Mouse (Mus musculus): Measurements from ENCODE around the gene Ric1.
A peak's percentile ranks its signal among the peaks of the same experiment; 100 is the strongest.

The Ric1 gene

DNA sequence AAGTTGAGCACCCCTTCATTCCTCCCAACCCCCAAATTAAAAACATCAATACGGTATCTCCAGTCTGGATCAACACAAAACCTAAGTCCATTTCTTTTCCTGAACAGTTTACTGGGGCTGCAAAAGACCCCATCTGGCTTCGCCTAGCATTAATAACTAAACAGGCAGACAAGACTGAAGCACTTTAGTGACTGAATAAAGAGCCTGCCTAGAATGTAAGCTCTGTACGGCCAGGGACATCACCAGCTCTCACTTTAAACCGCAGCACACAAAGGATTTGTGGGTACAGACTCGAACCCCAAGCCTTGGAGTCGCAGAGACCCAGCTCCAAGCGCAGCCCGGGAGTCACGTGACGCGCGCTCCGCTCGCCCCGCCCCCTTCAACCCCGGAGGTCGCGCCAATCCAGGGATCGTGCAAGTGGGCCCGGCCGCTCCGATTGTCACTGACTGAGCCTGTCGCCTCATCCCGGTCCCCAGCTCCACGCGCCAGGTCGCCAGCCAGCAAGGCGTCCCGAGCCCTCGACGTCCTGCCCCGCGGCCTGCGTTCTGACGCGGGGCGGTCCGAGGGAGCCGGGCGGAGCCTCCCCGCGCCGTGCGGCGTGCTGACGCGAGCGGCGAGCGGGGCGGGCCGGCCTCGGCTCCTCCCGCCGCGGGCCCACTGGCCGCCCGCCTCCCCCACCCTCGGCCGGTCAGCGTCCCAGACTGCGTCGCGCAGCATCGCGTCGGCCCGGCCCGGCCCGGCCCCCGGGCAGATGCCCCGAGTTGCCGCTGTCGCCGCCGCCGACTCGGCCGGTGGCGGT is at the start of gene Ric1:
Gene Ric1 (plus strand): TSS at position 646 of the 799 bp plus-strand sequence.
- peak; percentile 94 to 96 for DNase-seq

- DNase-seq: no peak
These were observed 49.7 kb upstream of the Ric1 start for GRCm38 (mm10) chr19:29472424-29472823.

GRCm38 (mm10) chr19:29472946-29473345 is 49.1 kb upstream of the Ric1 start:
- no peak for DNase-seq

DNA sequence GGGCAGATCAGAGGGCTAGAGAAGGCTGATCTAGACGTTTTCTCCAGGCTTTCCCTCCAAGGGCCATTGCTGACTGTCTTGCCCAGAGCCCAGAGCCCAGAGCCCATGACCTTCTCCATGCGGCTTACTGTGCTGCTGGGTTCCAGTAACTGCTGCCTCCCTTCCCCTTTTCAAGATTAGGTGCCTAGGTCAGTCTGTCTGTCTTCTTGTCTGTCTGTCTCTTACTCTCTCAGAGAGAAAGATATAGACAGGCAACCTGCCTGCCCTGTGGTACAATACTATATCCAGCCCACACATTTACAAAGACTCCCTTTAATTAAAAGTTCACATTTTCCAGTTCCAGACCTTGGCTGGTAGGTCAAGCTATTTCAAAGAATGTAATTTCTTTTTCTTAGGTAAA is 47.3 kb upstream of the Ric1 start:
- no peak for DNase-seq

- no peak for DNase-seq
These were observed 46.9 kb upstream of the Ric1 start for GRCm38 (mm10) chr19:29475210-29475620.

DNA sequence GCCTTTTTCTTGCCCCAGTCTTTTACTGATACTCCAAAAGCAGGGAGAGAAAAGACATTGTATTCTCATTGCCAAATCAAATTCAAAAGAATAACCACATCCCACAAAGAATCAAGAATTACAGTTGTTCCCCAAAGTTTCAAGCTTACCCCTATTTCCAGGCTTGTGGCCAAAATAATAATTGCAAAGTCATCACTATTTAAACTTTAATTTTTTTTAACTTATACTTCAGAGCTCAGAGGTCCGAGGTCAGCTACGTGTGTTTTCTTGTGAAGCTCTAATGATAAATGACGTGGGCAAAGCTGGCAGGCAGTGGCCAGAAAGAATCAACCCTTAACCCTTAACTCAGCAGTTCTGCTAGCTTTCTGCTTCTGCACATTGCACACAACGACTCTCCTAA is 43.5 kb upstream of the Ric1 start:
- no peak for DNase-seq

DNA sequence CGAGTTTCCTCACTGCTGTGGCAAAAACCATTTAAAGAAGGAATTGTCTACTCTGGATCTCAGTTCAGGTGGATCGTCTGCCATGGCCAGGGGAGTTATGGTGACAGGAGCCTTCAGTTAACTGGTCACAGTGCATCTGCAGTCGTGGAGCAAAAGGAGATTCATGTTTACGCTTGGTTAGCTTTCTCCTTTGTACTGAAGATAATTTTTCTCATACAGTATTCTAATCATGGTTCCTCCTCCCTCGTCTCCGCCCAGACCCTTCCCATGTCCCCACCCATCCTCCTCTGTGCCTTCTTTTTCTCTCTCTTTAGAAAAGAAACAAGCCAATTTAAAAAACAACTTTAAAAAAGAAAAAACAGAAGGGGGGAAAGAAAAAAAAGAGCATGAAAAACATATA is 40.5 kb upstream of the Ric1 start:
- no peak for DNase-seq

- DNase-seq: no peak
These were observed 39.9 kb upstream of the Ric1 start for GRCm38 (mm10) chr19:29482148-29482547.

- no peak for DNase-seq
These were observed 39.4 kb upstream of the Ric1 start for GRCm38 (mm10) chr19:29482637-29483036.

DNA sequence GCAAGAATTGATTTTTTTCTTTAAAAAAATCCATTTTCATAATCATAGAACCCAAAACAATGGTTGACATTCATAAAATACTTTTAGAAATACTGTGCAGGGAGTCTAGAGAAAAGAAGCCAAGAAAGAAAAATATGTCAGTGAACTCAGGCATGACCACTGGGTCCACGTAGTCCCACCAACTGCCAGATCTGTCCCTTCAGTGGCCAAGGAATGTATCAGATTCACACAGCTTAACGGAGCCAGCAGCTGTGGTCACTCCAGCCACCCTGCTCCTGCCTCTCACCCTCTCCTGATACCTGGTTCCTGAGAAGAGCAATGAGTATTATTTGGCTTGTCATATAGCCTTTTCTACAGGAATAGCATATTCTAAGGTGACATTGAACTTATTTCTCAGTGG is 38.7 kb upstream of the Ric1 start:
- DNase-seq: no peak

- no peak for DNase-seq
These were observed 37.5 kb upstream of the Ric1 start for GRCm38 (mm10) chr19:29484537-29484936.

DNA sequence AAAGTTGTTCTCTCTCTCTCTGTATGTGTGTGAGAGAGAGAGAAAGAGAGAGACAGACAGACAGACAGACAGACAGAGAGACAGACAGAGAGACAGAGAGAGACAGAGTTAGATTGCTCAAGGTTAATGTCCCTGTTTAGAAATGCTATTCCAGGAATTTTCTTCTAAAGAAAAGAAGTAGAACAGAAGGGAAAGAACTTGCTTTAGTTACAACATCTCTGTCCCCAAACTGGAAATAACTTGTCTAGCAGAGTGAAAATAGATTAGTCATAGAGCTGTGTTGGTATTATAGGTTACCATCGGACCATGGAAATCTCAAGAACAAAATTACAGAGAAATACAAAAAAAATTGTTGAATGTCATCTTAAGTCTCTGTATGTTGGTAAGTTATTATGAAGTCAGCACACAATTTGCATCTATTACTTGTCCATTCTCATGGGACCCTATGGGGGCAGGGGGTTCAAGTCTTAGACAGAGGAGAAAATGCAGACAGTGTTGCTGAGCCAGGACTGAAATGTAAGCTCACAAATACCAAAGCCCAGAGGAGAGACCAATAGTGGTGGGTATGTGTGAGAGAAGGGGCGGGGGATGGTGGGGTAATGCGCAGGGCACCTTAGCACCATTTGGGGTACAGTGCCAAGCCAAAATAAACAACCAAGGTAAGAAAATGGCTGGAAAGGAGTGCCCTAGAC is 36.7 kb upstream of the Ric1 start:
- DNase-seq: no peak

GRCm38 (mm10) chr19:29486545-29487206 is 35.4 kb upstream of the Ric1 start:
- DNase-seq: peak; percentile 7 to 31

- no peak for DNase-seq
These were observed 34.6 kb upstream of the Ric1 start for GRCm38 (mm10) chr19:29487326-29488072.

DNA sequence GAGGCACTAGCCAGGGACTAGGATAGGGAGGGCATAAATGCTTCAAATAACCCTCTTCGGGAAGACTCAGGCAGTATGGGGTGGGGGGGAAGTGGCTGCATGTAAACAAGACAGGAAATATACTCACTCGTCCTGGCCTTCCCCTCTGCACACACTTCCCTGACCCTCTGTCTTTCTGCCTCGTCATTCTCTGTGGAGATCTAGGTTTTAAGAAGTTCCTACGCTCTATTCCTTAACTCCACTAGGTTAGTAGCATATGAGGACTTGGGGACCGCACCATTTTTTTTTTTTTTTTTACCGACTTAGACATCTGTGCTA is 34.0 kb upstream of the Ric1 start:
- no peak for DNase-seq

DNA sequence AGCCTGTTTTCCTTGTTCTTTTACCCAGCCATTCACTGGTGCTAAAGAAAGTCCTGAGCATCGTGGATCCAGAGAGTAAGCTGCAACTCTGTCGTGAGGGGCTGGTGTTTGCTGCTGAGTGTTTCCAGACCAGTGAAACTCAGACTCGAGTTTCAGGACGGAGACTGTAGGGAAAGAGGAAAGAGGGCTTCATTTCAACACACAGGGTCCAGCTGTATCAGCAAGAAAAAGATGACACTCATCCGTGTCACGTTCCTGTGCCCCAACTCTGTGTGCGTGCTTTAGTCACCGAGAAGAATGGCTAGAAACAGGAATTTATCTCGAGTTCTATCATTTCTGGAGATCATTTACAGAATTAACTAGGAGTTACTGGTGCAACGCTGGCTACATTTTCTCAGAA is 33.7 kb upstream of the Ric1 start:
- no peak for DNase-seq

GRCm38 (mm10) chr19:29489785-29490284 is 32.2 kb upstream of the Ric1 start:
- DNase-seq: no peak

- DNase-seq: no peak
These were observed 30.6 kb upstream of the Ric1 start for GRCm38 (mm10) chr19:29491467-29491866.

DNA sequence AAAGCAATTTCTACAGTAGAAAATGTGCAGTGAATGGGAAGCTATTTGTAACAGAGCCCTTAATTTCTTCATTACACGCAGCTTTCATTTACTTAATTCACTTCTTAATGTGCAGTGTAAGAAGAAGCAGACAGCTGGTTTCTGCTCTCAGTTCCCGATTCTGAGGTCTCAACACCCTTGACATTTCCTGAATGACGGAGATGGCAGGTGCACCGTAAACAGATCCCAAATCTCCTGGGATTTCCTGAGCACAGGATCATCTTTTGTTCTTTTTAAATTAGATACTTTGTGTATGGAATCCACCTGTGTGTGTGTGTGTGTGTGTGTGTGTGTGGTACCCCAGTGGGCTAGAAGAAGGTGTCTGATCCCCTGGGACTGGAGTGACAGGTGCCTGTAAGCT is 27.6 kb upstream of the Ric1 start:
- no peak for DNase-seq

- DNase-seq: no peak
These were observed 26.0 kb upstream of the Ric1 start for GRCm38 (mm10) chr19:29496001-29496597.

- no peak for DNase-seq
These were observed 25.1 kb upstream of the Ric1 start for GRCm38 (mm10) chr19:29496786-29497557.

GRCm38 (mm10) chr19:29497874-29498273 is 24.2 kb upstream of the Ric1 start:
- DNase-seq: no peak

Measured in cerebellum, postnatal 10 days (tissue).